Mouse (Mus musculus) ZHBTc4 (cell line): ENCODE measurements around the gene Itgb7.
A peak's percentile ranks its signal among the peaks of the same experiment; 100 is the strongest.

Source experiments
- DNase-seq: peaks from one replicate; pipeline ENCODE4 v3.0.0-alpha.2; 2011; ENCODE audit warnings: low read depth, low spot score

The Itgb7 gene

GRCm38 (mm10) chr15:102193652-102194051 lies 38.1 kb downstream of the Itgb7 start:
- no peak for DNase-seq

GRCm38 (mm10) chr15:102192820-102193386 lies 38.8 kb downstream of the Itgb7 start:
- no peak for DNase-seq

GRCm38 (mm10) chr15:102192271-102192812 lies 39.4 kb downstream of the Itgb7 start:
- DNase-seq, result no peak

GRCm38 (mm10) chr15:102191699-102192098 lies 40.0 kb downstream of the Itgb7 start:
- DNase-seq, result no peak

- DNase-seq, result peak; percentile 61
Observed at GRCm38 (mm10) chr15:102188883-102189282, 42.9 kb downstream of the Itgb7 start.

DNA sequence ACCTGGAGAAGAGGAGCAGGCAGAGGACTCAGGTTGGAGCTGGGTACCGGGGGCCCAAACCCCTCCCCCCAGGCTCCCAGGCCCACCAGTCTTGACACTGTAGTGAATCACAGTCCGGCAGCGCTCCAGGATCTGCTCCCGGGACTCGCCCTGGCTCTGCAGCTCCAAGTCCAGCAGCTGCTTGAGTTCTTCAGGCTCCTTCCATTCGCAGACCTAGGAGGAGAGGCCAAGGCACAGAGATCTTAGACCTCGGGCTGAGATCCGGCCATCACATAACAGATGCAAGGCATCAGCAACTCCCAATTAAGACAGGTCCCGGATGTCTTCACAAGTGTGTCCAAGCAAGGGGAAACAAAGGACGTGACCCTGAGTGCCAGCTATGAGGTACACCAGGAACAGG lies 43.6 kb downstream of the Itgb7 start:
- no peak for DNase-seq

DNA sequence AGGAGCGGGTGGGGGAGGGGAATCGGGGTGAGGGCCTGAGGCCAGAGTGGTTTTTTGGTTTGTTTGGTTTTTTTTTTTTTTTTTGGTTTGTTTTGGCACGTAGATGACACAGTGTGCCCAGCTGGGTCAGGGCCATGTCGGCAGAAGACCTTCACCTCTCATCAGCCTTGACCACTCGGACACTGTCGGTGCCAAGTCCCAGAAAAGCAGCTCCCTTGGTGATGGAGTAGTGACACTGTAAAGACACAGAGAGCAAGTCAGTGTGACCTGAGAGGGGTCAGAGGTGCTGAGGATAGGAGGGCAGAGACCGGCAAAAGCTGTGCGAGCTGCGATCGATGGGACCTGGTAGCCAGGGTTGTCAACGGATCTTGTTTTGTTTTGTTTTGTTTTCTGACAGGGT lies 45.5 kb downstream of the Itgb7 start:
- DNase-seq, result no peak

DNA sequence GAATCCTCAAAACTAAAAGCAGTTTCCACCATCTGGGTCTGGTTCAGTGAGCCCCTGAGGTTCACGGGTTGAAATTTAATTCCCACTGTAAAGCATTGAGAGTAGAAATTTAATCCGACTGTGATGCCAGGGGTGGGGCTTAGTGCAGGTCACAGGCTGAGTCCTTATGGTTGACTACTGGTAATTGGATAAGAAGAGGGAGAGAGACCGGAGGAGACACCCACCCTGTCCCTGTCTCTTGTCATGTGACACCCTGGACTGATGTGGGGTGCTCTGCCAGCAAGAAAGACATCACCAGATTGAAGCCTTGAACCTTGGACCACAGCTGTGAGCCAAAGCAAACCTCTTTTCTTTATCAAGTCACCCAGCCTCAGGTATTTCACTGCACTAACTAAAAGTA lies 48.7 kb downstream of the Itgb7 start:
- DNase-seq, result no peak

DNA sequence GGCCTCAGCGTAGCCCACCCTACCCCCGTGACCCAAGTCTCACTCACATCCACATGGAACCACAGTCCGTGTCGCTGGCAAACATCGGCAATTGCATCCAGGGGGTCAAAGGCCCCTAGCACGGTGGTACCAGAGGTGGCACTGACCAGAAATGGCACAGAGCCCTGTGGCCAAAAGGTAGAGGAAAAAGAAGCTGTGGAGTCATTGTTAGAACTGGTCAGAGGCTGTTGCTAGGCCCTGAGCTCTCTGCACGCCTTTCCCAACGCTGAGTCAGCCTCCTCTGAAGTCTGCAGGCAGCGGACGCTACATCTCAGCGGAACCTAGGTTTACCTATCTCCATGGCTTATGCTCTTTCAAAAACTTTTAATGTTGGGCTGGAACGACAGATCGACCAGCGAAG lies 51.8 kb downstream of the Itgb7 start:
- DNase-seq, result peak; percentile 34

- peak; percentile 53 for DNase-seq
Observed at GRCm38 (mm10) chr15:102179106-102179505, 52.6 kb downstream of the Itgb7 start.

- peak; percentile 85 for DNase-seq
Observed at GRCm38 (mm10) chr15:102178279-102178678, 53.5 kb downstream of the Itgb7 start.

DNA sequence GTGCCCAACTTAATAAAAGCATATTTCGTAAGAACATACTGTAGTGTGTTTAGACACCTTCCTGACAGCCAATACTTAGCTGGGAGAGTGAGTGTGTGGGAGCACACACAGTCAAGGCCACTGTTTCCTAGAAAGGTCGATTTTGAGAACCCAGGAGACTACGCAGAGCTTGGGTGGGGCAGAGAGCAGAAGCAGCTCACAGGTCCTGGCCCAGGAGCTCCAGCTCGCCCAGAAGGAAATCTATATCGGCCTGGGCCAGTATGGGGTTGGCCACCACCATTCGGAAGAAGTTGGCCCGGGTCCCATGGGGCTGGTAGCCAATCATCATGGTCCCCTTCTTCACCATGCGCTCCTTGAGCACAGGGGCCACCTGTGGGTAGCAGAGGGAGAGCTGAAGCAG lies 54.3 kb downstream of the Itgb7 start:
- DNase-seq, result no peak

GRCm38 (mm10) chr15:102176571-102177316 lies 55.0 kb downstream of the Itgb7 start:
- DNase-seq, result no peak

GRCm38 (mm10) chr15:102175736-102176319 lies 55.9 kb downstream of the Itgb7 start:
- peak; percentile 75 for DNase-seq

DNA sequence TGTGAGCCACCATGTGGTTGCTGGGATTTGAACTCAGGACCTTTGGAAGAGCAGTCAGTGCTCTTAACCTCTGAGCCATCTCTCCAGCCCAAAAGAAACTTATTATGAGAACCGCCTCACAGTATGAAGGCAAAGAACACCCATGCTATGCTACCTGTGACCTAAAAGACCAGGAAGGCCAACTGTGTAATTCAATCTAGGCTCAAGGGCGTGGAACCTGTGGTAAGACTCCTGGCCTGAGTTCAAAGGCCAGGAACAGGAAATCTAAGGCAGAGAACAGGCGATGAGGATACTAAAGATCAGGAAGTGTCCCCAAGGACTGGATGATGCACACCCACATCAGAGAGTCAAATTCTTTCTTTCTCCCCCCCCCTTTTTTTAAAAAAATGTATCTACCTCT lies 58.2 kb downstream of the Itgb7 start:
- DNase-seq, result no peak

DNA sequence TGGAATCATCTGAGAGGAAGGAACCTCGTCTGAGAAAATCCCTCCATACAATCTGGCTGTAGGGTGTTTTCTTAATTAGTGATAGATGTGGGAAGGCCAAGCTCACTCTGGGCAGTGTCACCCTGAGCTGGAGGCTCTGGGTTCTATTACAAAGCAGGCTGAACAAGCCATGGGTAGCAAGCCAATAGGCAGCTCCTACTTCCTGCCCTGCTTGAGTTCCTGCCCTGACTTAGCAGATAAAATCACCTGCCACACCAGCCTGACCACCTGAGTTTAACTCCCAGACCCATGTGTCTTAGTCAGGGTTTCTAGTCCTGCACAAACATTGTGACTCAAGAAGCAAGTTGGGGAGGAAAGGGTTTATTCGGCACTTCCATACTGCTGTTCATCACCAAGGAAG lies 62.7 kb downstream of the Itgb7 start:
- no peak for DNase-seq

- DNase-seq, result no peak
Observed at GRCm38 (mm10) chr15:102167620-102168021, 64.1 kb downstream of the Itgb7 start.
